Mouse (Mus musculus): ENCODE data around the gene Ppm1a. TPM values are rescaled to one million over a fixed set of nuclear protein-coding genes. Genes with fewer than 3 reads are reported as not detected.

Ppm1a gene
- polyA plus RNA-seq, 1 experiment from 2014 or later = 49.3 TPM

GRCm38 (mm10) chr12:72841500-72841899 lies 84.2 kb downstream of the Ppm1a start:
- peaks cover 7% of the 10 kb centered on the region; the same call in 1 of the 2 replicates for H3K4me1 ChIP-seq
- no peaks in the 10 kb centered on the region for H3K9me3 ChIP-seq
- 77% methylated on average over 1 of the region's 1 CpGs for WGBS
- DNase-seq (ENCODE audit: low spot score) = no peak
- H3K27me3 ChIP-seq (ENCODE audit: insufficient read depth, poor library complexity, severe bottlenecking) = peaks cover 16% of the 10 kb centered on the region
- no peak overlapping the region for H3K27ac ChIP-seq
- no peaks in the 10 kb centered on the region for H3K36me3 ChIP-seq
- H3K4me3 ChIP-seq = no peak overlapping the region

GRCm38 (mm10) chr12:72843135-72843534 lies 85.9 kb downstream of the Ppm1a start:
- Histone ChIP-seq H3K27ac (no peak overlapping the region), H3K4me1 (peaks cover 7% of the 10 kb centered on the region; the same call in 1 of the 2 replicates), H3K9me3 (no peaks in the 10 kb centered on the region), H3K27me3 (ENCODE audit: insufficient read depth, poor library complexity, severe bottlenecking) (peaks cover 31% of the 10 kb centered on the region), H3K4me3 (no peak overlapping the region), H3K36me3 (no peaks in the 10 kb centered on the region)
- DNase-seq (ENCODE audit: low spot score) = no peak
- 82% methylated on average over 4 of the region's 4 CpGs for WGBS

- DNase-seq (ENCODE audit: low spot score) = no peak
- no peaks in the 10 kb centered on the region for H3K9me3 ChIP-seq
- no peaks in the 10 kb centered on the region for H3K36me3 ChIP-seq
- 83% methylated on average over 4 of the region's 4 CpGs for WGBS
- H3K4me3 ChIP-seq = peak overlapping the region; percentile 41; the same call in 1 of the 2 replicates
- peaks cover 35% of the 10 kb centered on the region for H3K27me3 ChIP-seq (ENCODE audit: insufficient read depth, poor library complexity, severe bottlenecking)
- H3K4me1 ChIP-seq = peaks cover 7% of the 10 kb centered on the region; the same call in 1 of the 2 replicates
- peak overlapping the region; percentile 85 for H3K27ac ChIP-seq
Measured at GRCm38 (mm10) chr12:72843555-72843954, 86.3 kb downstream of the Ppm1a start.

GRCm38 (mm10) chr12:72843973-72844620 lies 86.8 kb downstream of the Ppm1a start:
- Histone ChIP-seq H3K27me3 (ENCODE audit: insufficient read depth, poor library complexity, severe bottlenecking) (peaks cover 40% of the 10 kb centered on the region), H3K4me1 (peaks cover 7% of the 10 kb centered on the region; the same call in 1 of the 2 replicates), H3K36me3 (no peaks in the 10 kb centered on the region), H3K9me3 (no peaks in the 10 kb centered on the region), H3K27ac (peak overlapping the region; percentile 85), H3K4me3 (peak overlapping the region; percentile 41)
- 30% methylated on average over 12 of the region's 12 CpGs for WGBS
- DNase-seq (ENCODE audit: low spot score) = peak; percentile 91

GRCm38 (mm10) chr12:72845946-72846345 lies 88.7 kb downstream of the Ppm1a start:
- H3K9me3 ChIP-seq = no peaks in the 10 kb centered on the region
- WGBS = 44% methylated on average over 10 of the region's 10 CpGs
- H3K27ac ChIP-seq = no peak overlapping the region
- no peaks in the 10 kb centered on the region for H3K36me3 ChIP-seq
- no peak overlapping the region for H3K4me3 ChIP-seq
- peaks cover 59% of the 10 kb centered on the region for H3K27me3 ChIP-seq (ENCODE audit: insufficient read depth, poor library complexity, severe bottlenecking)
- DNase-seq (ENCODE audit: low spot score) = no peak
- peaks cover 7% of the 10 kb centered on the region; the same call in 1 of the 2 replicates for H3K4me1 ChIP-seq

GRCm38 (mm10) chr12:72847725-72848124 lies 90.5 kb downstream of the Ppm1a start:
- 27% methylated on average over 7 of the region's 7 CpGs for WGBS
- peaks cover 7% of the 10 kb centered on the region; the same call in 1 of the 2 replicates for H3K4me1 ChIP-seq
- H3K27me3 ChIP-seq (ENCODE audit: insufficient read depth, poor library complexity, severe bottlenecking) = peaks cover 76% of the 10 kb centered on the region
- no peaks in the 10 kb centered on the region for H3K9me3 ChIP-seq
- H3K4me3 ChIP-seq = no peak overlapping the region
- DNase-seq (ENCODE audit: low spot score) = no peak
- H3K27ac ChIP-seq = no peak overlapping the region
- no peaks in the 10 kb centered on the region for H3K36me3 ChIP-seq

Other genes with a start within 250 kb of the Ppm1a start
- gene Pcnx4, start 221.1 kb upstream of the Ppm1a start, polyA plus RNA-seq (2016; fragmentation: Nextera tagmentation; extraction: Ambion mirVana) = 9.3 and 11.6 TPM in 2 replicates
- gene Gm4756, start 107.8 kb upstream of the Ppm1a start, polyA plus RNA-seq (2016; fragmentation: Nextera tagmentation; extraction: Ambion mirVana) = not detected in 2 replicates
- 22.1 and 28.1 TPM in 2 replicates for gene Dhrs7, start 92.5 kb upstream of the Ppm1a start, polyA plus RNA-seq (2016; fragmentation: Nextera tagmentation; extraction: Ambion mirVana)
- not detected in 2 replicates for gene Six6, start 182.4 kb downstream of the Ppm1a start, polyA plus RNA-seq (2016; fragmentation: Nextera tagmentation; extraction: Ambion mirVana)
- 4.3 and 4.8 TPM in 2 replicates for gene 4930447C04Rik, start 183.3 kb downstream of the Ppm1a start, polyA plus RNA-seq (2016; fragmentation: Nextera tagmentation; extraction: Ambion mirVana)